Mouse (Mus musculus) hindbrain, embryonic 11.5 days (tissue): ENCODE measurements around the gene Abcd3. TPM values are rescaled to one million over a fixed set of nuclear protein-coding genes. Genes with fewer than 3 reads are reported as not detected.

Experiments
- ATAC-seq: fragments of 200-750 bp; cut with Nextera tagmentation; 2 replicates; pipeline ENCODE4 v1.8.0; 2017; ENCODE audit warnings: mild to moderate bottlenecking, moderate TSS enrichment, moderate library complexity; ENCODE audit not compliant: low FRiP score
- DNase-seq: peaks from one replicate; pipeline ENCODE4 v3.0.0-alpha.2; 2015; ENCODE audit warnings: low spot score
- H3K27ac ChIP-seq: fragments of 300-500 bp; sonication (generic); 2 replicates; pipeline ENCODE4 v1.5.1; 2014; ENCODE audit warnings: mild to moderate bottlenecking, low read depth, low read length
- H3K27me3 ChIP-seq: fragments of 300-500 bp; sonication (generic); 2 replicates; pipeline ENCODE4 v1.6.1; 2014; ENCODE audit warnings: mild to moderate bottlenecking, low read length, moderate library complexity, mixed read lengths; ENCODE audit not compliant: control insufficient read depth, insufficient read depth
- H3K36me3 ChIP-seq: fragments of 300-500 bp; sonication (generic); 2 replicates; pipeline ENCODE4 v1.6.1; 2014; ENCODE audit warnings: mild to moderate bottlenecking, low read length, moderate library complexity, mixed read lengths; ENCODE audit not compliant: control insufficient read depth, insufficient read depth
- H3K4me1 ChIP-seq: fragments of 300-500 bp; sonication (generic); replicated peaks from 2 replicates; pipeline ENCODE4 v1.6.1; 2014; ENCODE audit warnings: low read length, mixed read lengths; ENCODE audit not compliant: control insufficient read depth, insufficient read depth
- H3K4me2 ChIP-seq: fragments of 300-500 bp; sonication (generic); replicated peaks from 2 replicates; pipeline ENCODE4 v1.6.1; 2014; ENCODE audit warnings: mild to moderate bottlenecking, low read depth, low read length
- H3K4me3 ChIP-seq: fragments of 300-500 bp; sonication (generic); 2 replicates; pipeline ENCODE4 v1.5.1; 2014; ENCODE audit warnings: low read depth, low read length
- H3K9ac ChIP-seq: fragments of 300-500 bp; sonication (generic); 2 replicates; pipeline ENCODE4 v1.6.1; 2014; ENCODE audit warnings: low read depth, low read length
- H3K9me3 ChIP-seq: fragments of 300-500 bp; sonication (generic); 2 replicates; pipeline ENCODE4 v1.6.1; 2016; ENCODE audit warnings: low read length; ENCODE audit not compliant: control insufficient read depth
- WGBS: fragments of 180-500 bp; shearing (Covaris S2); extraction: QIAGEN DNeasy Blood & Tissue Kit; methylation state at CpG from one replicate; pipeline ENCODE4 v1.1.7; 2014; 5-methylcytosine and 5-hydroxymethylcytosine counted together
- polyA plus RNA-seq: library from polyadenylated mRNA; unstranded; fragments of >200 nt; fragmentation: Nextera tagmentation; extraction: Ambion mirVana; gene quantifications from 2 replicates; pipeline ENCODE4 v1.2.1, GENCODE M21; 2014

Abcd3 gene
- polyA plus RNA-seq, 1 experiment from 2014 or later = 62.6 TPM

DNA sequence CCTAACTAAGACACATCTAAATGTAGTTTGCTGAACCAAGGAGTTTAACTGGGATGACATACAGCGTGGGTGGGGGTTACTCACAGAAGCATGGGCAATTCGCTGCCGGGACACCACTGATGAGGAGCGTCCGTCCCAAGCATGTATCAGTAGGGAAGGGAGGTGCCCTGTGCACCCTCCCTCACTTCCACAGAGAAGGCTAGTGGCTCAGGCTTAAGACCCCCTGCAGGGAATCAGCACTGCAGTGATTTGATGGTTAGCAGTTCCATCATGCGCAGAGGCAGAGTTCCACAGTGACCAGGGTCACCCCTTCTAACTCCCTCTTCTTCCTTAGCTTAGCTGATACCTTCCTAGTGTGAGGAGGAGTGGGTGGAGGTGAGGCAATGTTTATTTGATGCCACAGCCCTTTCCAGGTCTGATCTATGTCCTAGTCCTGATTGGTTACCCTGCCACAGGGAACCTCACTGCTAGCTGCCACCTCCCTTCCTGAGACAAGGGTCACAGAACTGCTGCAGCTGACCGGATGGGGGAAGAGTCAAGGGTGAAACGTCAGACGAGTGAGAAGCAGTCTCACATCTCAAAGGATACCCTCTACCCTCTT lies 76.3 kb downstream of the Abcd3 start:
- no peaks in the 10 kb centered on the region for H3K4me1 ChIP-seq
- no peak overlapping the region for H3K9ac ChIP-seq
- no peak overlapping the region for H3K4me2 ChIP-seq
- 75% methylated on average over 9 of the region's 9 CpGs for WGBS
- no peak for ATAC-seq
- no peaks in the 10 kb centered on the region for H3K9me3 ChIP-seq
- H3K27ac ChIP-seq = no peak overlapping the region
- H3K27me3 ChIP-seq = no peaks in the 10 kb centered on the region
- no peak for DNase-seq
- no peak overlapping the region for H3K4me3 ChIP-seq
- no peaks in the 10 kb centered on the region for H3K36me3 ChIP-seq

DNA sequence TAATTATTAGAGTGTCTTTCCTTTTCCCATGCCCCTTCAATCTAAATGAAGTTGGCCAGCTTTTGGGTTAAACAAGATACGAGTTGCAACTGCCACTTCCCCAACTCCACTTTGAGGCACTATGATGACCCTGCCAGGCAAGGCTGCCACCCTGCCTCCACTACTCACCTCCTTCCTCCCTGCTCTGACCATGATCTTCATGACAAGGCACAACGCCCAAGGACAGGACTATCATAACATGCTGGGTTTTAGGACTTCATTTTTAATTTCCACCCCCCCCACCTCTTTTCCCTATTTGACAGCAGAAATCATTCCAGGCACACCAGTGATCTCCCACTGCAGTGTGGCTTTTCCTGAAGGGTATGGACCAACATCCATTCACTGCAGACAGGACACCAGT lies 77.2 kb downstream of the Abcd3 start:
- 72% methylated on average over 2 of the region's 2 CpGs for WGBS
- H3K4me2 ChIP-seq = no peak overlapping the region
- no peak for DNase-seq

DNA sequence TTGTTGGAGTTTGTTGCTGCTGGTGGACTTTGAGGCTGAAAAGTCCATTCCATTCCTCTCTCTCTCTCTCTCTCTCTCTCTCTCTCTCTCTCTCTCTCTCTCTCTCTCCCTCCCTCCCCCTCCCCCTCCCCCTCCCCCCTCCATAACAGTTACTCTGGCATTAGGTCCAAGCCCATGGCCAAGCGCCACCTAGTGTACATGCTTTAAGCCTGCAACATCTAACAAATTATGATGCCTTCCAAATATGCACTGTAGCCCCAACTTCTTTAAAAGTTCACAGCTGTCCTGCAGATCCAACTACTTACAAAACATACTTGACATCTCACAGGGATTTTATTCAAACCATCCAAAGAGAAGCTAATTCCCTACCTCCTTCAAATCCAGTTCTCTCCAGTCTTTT lies 77.6 kb downstream of the Abcd3 start:
- H3K36me3 ChIP-seq = no peaks in the 10 kb centered on the region
- H3K4me2 ChIP-seq = no peak overlapping the region
- DNase-seq (peak; percentile 48), ATAC-seq (no peak)
- 10% methylated on average over 1 of the region's 1 CpGs for WGBS
- no peaks in the 10 kb centered on the region for H3K4me1 ChIP-seq
- no peaks in the 10 kb centered on the region for H3K9me3 ChIP-seq
- no peak overlapping the region for H3K9ac ChIP-seq
- H3K4me3 ChIP-seq = no peak overlapping the region
- H3K27ac ChIP-seq = no peak overlapping the region
- H3K27me3 ChIP-seq = no peaks in the 10 kb centered on the region

More for the DNA sequence above, 77.2 kb downstream of the Abcd3 start:
- Histone ChIP-seq H3K4me3 (no peak overlapping the region), H3K9me3 (no peaks in the 10 kb centered on the region), H3K9ac (no peak overlapping the region), H3K27me3 (no peaks in the 10 kb centered on the region), H3K36me3 (no peaks in the 10 kb centered on the region), H3K4me1 (no peaks in the 10 kb centered on the region), H3K27ac (no peak overlapping the region)
- no peak for ATAC-seq

DNA sequence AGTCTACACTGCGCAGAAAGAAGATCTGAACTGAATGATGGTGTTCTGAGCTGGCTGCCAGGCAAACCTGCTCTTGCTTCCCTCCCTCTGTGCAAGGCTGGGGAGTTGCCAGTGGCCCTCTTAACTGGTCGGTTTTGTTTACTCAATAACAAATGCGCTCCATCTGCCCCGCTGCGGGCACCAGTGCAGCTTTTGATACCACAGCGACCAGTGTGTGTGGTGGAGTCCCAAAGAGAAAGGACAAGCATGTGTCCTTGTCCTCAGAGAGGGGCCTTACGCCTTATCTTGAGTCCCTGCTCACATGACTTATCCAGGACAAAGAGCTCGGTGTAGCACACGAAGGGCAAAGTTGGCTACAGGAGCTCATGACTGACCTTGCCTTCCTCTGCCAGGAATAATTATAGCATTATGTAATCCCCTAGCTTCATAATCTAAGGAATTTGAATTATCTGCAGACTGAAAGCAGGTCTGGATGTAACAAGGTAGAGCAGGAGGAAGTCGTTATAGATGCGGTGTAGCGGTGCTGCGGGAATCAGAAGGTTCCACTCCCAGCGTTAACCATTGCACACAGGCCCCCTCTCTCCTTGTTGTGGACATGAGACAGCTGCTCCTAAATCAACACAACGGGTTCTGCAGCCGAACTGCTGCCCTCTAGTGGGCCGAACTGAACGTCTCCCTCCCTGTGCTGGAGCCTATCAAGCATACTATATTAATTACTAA lies 78.9 kb downstream of the Abcd3 start:
- no peak overlapping the region for H3K4me3 ChIP-seq
- DNase-seq = peak; percentile 88
- 35% methylated on average over 18 of the region's 18 CpGs for WGBS
- peak; percentile 88 for ATAC-seq
- no peaks in the 10 kb centered on the region for H3K9me3 ChIP-seq
- no peaks in the 10 kb centered on the region for H3K27me3 ChIP-seq
- no peak overlapping the region for H3K4me2 ChIP-seq
- peak overlapping the region; percentile 36; the same call in 1 of the 2 replicates for H3K27ac ChIP-seq
- peak overlapping the region; percentile 40; the same call in 1 of the 2 replicates for H3K9ac ChIP-seq
- no peaks in the 10 kb centered on the region for H3K4me1 ChIP-seq
- no peaks in the 10 kb centered on the region for H3K36me3 ChIP-seq

DNA sequence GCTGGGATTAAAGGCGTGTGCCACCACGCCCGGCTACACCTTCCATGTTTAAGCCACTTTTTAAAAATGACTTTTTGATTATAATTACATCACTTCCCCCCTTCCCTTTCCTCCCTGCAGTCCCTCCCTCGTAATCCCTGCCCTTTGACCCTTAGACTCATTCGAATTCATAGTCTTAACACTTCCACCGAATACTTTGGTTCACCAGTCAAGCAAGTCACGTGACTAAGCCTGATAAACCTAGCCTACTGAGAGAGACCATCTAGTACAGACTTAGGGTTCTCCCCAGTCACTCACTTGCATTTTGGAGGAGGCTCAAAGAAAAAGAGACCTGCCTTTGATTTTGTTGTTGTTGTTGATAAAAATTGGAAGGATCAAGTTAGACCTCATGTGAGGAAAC lies 79.6 kb downstream of the Abcd3 start:
- Histone ChIP-seq H3K27ac (no peak overlapping the region), H3K9ac (no peak overlapping the region), H3K4me2 (no peak overlapping the region), H3K4me1 (no peaks in the 10 kb centered on the region), H3K36me3 (no peaks in the 10 kb centered on the region), H3K27me3 (no peaks in the 10 kb centered on the region), H3K4me3 (no peak overlapping the region), H3K9me3 (no peaks in the 10 kb centered on the region)
- ATAC-seq (no peak), DNase-seq (no peak)
- WGBS = 74% methylated on average over 7 of the region's 7 CpGs

DNA sequence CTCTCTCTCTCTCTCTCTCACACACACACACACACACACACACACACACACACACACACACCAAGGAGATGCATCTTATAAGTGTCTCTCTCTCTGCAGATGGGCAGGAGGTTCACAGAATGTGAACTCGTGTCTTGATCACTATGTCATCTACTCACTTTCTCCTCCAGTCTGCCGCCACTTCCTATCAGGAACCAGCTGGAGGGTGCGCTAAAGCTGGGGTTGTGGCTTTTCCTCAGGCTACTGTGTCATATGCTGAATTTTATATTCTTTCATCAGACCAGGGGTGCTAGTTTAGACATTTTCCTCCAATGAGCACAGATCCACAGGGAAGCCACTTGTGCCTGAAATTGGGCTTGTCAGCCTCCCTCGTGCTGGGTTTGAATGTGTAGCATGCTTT lies 85.4 kb downstream of the Abcd3 start:
- Histone ChIP-seq H3K27ac (no peak overlapping the region), H3K9ac (no peak overlapping the region), H3K4me3 (no peak overlapping the region), H3K4me1 (no peaks in the 10 kb centered on the region), H3K36me3 (no peaks in the 10 kb centered on the region), H3K27me3 (no peaks in the 10 kb centered on the region), H3K4me2 (no peak overlapping the region), H3K9me3 (no peaks in the 10 kb centered on the region)
- DNase-seq (no peak), ATAC-seq (no peak)
- 92% methylated on average over 4 of the region's 4 CpGs for WGBS

DNA sequence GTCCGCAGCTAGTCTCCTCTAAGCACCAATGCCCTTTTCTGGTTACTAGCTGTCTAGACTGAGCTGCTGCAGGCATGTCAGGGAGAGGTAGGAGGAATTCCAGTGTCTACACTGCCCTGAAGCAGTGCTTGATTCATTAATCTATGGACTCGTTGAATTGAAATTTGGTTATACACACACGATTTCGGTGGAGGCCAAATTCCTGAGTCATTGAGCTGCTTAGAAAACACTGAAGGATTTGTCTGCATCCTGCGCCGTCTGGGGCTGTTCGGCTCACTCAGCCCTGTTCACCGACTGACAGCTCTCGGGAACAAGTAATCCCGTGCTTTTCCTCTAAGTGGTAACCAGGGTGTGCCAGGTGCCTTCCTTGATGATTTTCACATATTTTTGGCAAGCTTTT lies 89.5 kb downstream of the Abcd3 start:
- Histone ChIP-seq H3K9ac (no peak overlapping the region), H3K36me3 (no peaks in the 10 kb centered on the region), H3K27me3 (peaks cover 9% of the 10 kb centered on the region), H3K9me3 (no peaks in the 10 kb centered on the region), H3K4me2 (no peak overlapping the region), H3K4me3 (no peak overlapping the region), H3K4me1 (peaks cover 3% of the 10 kb centered on the region; the same call in 1 of the 2 replicates), H3K27ac (no peak overlapping the region)
- WGBS = 85% methylated on average over 10 of the region's 10 CpGs
- DNase-seq (no peak), ATAC-seq (no peak)

DNA sequence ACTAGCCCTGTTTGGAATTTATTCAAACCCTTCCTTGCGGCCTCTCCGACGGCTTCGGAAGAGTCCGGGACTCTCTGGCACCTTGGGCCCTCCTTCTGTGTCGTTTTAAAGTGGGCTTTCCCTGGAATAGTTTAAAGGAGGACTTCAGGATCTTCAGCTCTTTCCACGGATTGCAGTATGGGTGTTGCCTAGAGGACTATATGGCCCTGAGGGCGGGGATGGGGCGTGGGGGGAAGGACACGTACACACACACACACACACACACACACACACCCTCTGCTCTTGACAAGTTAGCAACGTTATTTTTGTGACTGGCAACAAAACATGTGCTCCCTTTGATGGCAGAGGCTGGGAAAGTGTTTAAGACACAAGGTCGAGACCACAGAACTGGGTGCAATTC lies 90.5 kb downstream of the Abcd3 start:
- Histone ChIP-seq H3K9ac (no peak overlapping the region), H3K4me3 (no peak overlapping the region), H3K27ac (no peak overlapping the region), H3K36me3 (no peaks in the 10 kb centered on the region), H3K4me1 (peaks cover 3% of the 10 kb centered on the region; the same call in 1 of the 2 replicates), H3K4me2 (no peak overlapping the region; the same call in 1 of the 2 replicates), H3K9me3 (no peaks in the 10 kb centered on the region), H3K27me3 (peaks cover 9% of the 10 kb centered on the region)
- ATAC-seq = no peak
- no peak for DNase-seq
- 38% methylated on average over 12 of the region's 12 CpGs for WGBS
